Mouse (Mus musculus) embryonic fibroblast, embryonic 13.5 days (primary cell): ENCODE data around the gene Zfp729b.

Experiments
- CTCF ChIP-seq: IDR thresholded peaks from 2 replicates; pipeline ENCODE4 v1.5.1; 2011; ENCODE audit warnings: mild to moderate bottlenecking, control low read depth, low read length, moderate library complexity, borderline replicate concordance; ENCODE audit not compliant: insufficient read depth
- POLR2A ChIP-seq: IDR thresholded peaks from 2 replicates; pipeline ENCODE4 v1.6.1; 2011; ENCODE audit warnings: low read depth, mild to moderate bottlenecking, control low read depth, low read length, moderate library complexity

- TF ChIP-seq POLR2A (peak; percentile 68), CTCF (peak; percentile 19; the same call in 1 of the 2 replicates)
Observed at GRCm38 (mm10) chr13:67637294-67638007, 27.9 kb upstream of the Zfp729b start, which contains the start of the genes Gm49345 and Zfp729a.
